Mouse (Mus musculus): ENCODE data around the gene Gm3173.
"Not testable (repeated sequence)": the region's sequence is repeated elsewhere in the genome, so short reads cannot be mapped to it uniquely, and the experiment has no call there.

Gene Gm3173

DNA sequence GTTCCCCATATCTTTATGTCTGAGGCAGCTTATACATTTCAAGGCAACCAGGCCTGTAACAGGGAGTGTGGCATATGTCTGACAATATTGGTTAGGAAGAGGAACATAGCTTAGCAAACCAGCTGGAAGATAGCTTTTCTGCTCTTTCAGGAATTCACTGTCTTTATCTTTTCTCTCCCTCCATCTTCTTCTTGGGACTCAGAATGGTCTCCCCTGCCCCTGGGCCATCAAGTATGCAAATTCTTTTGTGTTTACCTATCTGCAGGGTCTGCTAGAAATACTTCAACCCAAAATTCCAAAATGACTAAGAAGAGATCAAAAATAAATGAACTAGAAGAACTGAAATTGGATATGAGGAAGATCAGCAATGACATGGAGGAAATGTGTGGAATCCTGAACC is at the start of gene Gm3173:
Gene Gm3173, plus strand, starts transcription at position 301 of the 400 bp plus-strand sequence.
- DNase-seq (ENCODE audit: extremely low spot score), result not testable (repeated sequence)

DNA sequence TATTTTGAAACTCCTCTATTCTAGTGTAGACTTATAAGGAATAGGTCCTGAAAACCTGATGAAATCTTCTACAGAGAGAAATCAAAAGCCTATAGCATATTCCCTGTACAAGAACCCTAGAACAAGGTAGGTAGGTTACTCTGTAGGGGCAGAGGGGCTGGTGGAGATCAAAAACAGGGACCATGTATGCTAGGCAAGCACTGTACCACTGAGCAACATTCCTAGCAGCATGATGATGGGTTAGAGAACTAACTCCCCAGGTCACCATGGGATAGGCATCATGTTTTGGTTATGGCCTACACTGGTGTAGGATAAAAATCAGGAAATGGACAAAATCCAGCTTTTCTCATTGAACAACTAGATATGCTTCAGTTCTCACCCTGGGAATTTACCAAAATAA is 45.2 kb upstream of the Gm3173 start:
- not testable (repeated sequence) for DNase-seq (ENCODE audit: extremely low spot score)

DNA sequence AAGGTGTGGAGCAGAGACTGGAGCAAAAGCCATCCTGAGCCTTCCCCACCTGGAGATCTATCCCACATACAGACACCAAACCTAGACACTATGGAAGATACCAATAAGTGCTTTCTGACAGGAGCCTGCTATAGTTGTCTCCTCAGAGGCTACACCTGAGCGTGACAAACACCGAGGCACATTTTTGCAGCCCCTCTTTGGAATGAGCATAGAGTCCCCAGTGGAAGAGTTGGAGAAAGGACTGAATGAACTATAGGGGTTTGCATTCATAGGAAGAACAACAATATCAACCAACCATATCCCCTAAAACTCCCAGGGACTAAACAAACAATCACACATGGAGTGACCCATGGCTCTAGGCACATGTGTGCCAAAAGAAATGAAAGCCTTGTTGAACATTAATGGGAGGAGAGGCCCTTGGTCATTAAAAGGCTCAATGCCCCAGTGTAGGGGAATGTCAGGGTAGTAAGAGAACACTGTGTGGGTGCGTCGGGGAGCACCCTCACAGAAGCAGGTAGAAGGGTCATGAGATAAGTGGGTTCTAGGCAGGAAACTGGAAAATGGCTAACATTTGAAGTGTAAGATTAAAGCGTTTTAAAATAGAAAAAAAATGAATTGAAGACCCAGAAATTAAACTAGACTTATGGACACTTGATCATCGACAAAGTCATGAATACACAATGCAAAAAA is 37.8 kb upstream of the Gm3173 start:
- not testable (repeated sequence) for DNase-seq (ENCODE audit: extremely low spot score)

DNA sequence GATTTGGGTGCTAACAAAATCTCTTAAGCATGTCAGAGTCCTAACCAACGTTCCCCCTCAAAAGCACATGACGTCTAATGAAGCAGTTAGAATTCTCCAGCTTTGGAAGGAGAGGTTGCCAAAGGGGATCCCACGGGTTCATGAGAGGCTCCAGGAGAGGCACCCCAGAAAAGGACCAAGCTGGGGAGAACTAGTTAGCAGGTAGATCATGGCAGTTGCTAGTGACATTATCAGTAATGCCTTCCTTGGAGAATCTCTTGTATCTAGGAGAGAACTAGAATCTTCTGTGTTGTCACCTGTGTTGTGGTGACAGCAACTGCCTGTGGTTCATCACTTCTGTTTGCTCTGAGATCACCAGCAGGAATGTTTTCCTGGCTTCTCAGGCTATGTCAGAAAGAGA is 33.6 kb upstream of the Gm3173 start, which contains the start of gene Gm3159:
Gene Gm3159, plus strand, starts transcription at position 301 of the 400 bp plus-strand sequence.
- DNase-seq (ENCODE audit: extremely low spot score), result not testable (repeated sequence)

DNA sequence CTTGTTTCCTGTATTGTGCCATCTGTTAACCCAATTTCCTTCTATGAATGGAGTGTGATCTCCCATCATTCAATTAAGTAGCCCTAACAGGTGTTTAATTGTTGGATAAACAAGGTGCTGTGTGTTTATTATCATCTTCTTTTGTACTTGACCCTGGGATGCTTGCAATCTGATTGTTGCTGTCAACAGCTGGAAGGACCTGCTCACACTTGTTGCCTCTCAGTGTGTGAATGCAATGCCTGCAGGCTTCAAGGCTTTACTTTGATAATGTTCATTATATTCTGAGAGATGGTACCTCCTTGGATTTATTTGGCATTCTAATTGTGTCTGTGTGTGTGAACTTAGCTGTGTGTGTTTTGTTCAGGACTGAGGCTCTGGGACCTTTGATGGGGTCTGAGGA is 32.2 kb upstream of the Gm3173 start:
- not testable (repeated sequence) for DNase-seq (ENCODE audit: extremely low spot score)

DNA sequence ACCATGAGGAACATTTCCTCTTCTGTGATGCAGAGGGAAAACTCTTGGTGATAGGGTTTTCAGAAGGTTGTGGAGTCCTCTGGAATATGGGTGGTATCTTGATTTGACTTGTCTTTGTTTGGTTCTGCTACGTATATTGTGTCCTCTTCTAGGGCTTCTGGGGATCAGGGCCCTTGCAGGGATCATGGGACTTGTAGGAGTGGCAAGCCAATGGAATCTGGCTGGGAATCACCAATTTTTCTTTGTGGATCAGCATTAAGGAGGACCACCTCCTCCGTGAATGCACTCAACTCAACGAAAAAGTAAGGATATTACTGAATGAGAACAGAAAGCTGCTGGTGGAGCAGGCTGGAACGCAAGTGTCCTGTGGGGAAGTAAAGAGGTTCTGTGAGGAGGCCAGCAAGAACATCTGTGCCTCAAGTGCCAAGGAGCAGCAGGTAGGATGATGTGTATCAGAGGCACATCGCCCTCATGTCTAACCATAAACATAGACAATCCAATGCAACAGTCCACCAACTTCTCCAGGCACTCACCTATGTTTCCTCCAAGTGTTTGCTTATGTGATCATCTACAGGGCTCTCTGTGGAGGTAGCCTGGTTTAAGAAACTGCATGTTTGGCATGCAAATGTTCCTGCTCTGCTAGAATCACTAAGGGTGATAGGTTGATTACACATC is 30.5 kb upstream of the Gm3173 start:
- not testable (repeated sequence) for DNase-seq (ENCODE audit: extremely low spot score)

DNA sequence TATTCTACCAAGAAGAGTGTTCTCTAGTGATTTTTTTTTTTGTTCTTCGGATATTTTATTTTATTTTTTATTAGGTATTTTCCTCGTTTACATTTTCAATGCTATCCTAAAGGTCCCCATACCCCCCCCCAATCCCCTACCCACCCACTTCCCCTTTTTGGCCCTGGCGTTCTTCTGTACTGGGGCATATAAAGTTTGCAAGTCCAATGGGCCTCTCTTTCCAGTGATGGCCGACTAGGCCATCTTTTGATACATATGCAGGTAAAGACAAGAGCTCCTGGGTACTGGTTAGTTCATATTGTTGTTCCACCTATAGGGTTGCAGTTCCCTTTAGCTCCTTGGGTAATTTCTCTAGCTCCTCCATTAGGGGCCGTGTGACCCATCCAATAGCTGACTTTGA is 29.5 kb upstream of the Gm3173 start:
- DNase-seq (ENCODE audit: extremely low spot score), result not testable (repeated sequence)

DNA sequence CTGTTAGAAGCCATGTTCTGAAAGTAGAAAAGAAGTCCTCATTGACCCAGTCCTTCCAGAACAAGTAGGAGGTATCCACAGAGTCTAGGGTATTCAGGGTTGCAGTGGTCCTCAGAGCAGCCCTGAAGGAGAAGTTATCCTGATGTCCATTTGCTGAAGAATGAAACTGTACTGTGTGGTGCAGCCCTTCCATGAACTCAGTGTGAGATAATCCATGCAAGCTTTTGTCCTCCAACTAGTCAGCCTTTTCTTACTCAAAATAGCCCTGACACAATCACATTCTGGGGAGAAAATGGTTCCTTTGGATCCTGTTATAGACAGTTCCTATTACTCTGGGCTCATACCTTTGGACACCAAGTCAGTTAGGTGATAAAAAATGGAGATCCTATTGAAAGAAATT is 27.0 kb upstream of the Gm3173 start:
- not testable (repeated sequence) for DNase-seq (ENCODE audit: extremely low spot score)

DNA sequence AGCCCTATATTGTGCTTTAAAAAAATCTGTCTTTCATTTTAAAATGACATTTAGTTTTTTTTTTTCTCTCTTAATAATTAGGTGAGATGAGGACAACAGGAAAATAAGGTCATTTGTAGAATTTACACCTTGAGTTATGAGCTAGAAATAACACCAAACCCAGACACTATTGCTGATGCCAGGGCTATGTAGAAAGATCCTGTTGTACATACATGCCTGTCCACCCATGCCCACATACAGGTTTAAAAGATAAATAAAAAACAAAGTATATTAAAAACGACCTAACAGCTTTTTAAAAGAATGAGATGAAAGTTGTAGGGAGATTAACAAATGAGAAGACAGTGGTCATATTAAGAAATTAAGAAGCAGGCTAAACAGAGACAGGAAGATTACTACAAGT is 20.9 kb upstream of the Gm3173 start:
- DNase-seq (ENCODE audit: extremely low spot score), result not testable (repeated sequence)

DNA sequence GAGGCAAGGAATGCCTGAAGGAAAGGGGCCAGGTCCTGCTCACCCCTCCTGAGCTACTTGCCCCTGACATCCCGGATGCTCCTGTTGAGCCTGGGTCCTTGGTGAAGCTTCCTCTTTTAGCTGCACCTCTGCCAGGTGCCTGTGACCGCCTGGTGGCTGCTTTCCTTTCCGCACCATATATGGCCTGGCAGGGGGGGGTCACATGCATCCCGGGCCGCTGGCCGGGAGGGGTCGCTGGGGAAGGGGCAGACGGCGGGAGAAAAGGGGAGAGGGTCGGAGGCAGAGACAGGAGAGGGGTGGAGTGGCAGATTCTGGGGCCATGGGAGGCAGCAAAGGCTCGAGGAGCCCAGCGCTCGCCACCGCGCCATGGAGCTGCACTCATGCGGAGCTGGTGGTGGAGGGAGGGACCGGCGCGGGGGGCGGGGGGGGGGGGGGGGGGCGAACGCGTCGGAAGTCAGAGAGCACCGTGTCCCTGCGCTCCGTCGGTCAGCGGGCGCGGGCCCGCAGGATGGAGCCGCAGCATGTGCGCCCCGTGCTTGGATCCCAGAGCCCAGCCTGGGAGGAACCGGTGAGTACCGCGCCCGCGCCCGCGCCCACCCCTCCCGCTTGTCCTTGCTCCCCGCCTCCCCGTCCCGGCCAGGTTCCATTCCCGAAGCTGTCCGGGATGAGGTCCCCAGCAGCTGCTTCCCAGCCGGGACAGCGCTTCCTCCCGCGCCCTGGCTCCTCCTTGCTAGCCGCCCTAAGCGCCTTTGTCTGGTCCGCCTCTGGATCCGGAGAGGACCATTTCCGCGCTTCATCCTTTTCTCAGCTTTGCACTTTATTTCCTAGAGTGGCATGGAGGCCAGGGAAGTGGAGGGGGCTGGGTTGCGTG is 15.6 kb upstream of the Gm3173 start, which contains the start of gene Gm3164:
Gene Gm3164, plus strand, starts transcription at position 484 of the 871 bp plus-strand sequence.
- DNase-seq (ENCODE audit: extremely low spot score), result peak; percentile 18

DNA sequence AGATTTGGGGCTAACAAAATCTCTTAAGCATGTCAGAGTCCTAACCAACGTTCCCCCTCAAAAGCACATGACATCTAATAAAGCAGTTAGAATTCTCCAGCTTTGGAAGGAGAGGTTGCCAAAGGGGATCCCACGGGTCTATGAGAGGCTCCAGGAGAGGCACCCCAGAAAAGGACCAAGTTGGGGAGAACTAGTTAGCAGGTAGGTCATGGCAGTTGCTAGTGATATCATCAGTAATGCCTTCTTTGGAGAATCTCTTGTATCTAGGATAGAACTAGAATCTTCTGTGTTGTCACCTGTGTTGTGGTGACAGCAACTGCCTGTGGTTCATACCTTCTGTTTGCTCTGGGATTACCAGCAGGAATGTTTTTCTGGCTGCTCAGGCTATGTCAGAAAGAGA is 50.7 kb downstream of the Gm3173 start, which contains the start of gene Gm3182:
Gene Gm3182, plus strand, starts transcription at position 301 of the 400 bp plus-strand sequence.
- not testable (repeated sequence) for DNase-seq (ENCODE audit: extremely low spot score)

DNA sequence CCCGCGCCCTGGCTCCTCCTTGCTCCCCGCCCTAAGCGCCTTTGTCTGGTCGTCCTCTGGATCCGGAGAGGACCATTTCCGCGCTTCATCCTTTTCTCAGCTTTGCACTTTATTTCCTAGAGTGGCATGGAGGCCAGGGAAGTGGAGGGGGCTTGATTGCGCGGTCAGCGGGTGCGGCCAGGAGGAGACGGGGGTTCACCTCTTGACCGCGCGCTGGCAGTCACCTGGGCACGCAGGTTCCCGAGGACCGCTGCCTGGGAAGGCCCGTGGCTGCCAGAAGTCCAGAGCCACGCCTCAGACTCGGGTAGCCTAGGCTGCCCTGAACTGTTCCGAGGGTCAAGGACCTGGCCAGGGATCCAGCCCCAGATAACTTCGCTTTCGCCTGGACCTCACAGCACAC is 68.6 kb downstream of the Gm3173 start:
- peak; percentile 3 for DNase-seq (ENCODE audit: extremely low spot score)

DNA sequence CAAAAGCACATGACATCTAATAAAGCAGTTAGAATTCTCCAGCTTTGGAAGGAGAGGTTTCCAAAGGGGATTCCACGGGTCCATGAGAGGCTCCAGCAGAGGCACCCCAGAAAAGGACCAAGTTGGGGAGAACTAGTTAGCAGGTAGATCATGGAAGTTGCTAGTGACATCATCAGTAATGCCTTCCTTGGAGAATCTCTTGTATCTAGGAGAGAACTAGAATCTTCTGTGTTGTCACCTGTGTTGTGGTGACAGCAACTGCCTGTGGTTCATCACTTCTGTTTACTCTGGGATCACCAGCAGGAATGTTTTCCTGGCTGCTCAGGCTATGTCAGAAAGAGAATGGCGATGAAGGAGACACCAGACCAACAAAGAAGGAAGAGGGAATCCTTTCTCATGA is 124.3 kb downstream of the Gm3173 start, which contains the start of gene Gm3047:
Gene Gm3047, plus strand, starts transcription at position 301 of the 400 bp plus-strand sequence.
- not testable (repeated sequence) for DNase-seq (ENCODE audit: extremely low spot score)
